Mouse (Mus musculus): ENCODE data around the gene Castor2.

DNA sequence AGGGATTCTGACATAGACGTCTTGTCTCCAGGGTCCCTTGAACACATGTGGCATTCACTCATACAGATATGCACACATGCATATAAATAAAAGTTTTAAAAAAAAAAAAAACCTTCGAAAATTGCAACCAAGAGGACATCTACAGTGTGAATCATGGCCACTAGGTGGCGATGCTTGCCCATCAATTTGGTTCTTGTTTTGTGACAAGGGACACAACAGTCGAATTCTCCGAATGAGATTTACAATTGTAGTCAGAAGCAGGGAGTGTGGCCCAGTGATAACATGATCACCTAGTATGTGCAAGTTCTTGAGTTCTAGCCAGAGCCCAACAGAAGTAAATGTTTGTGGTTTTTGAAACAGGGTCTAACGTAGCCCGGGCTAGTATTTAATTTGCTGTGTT lies 80.4 kb downstream of the Castor2 start:
- TF ChIP-seq USF1 (IDR thresholded peaks at IDR 0.05; ENCODE audit: low read depth, low read length), result no peak
- peak; percentile 72 to 95 for TF ChIP-seq CTCF (conservative IDR thresholded peaks at IDR 0.05 in 1 of 2, IDR thresholded peaks at IDR 0.05 in 1 of 2; ENCODE audit: low read depth in 2 of 2, low read length in 2 of 2)
- peak; percentile 77 for TF ChIP-seq ZC3H11A (IDR thresholded peaks at IDR 0.05; ENCODE audit: low read depth, low read length)
- TF ChIP-seq ELF1 (IDR thresholded peaks at IDR 0.05; ENCODE audit: low read depth, low read length), result no peak
- peak; percentile 85 for TF ChIP-seq SMC3 (IDR thresholded peaks at IDR 0.05; ENCODE audit: low read depth, low read length)
- no peak for TF ChIP-seq POLR2A (IDR thresholded peaks at IDR 0.05; ENCODE audit: low read depth, low read length)
- TF ChIP-seq BHLHE40 (IDR thresholded peaks at IDR 0.05; ENCODE audit: low read depth, low read length), result 0 out of 2 replicates have a peak, but pooled peaks have one; percentile 25
- TF ChIP-seq ZNF384 (IDR thresholded peaks at IDR 0.05; ENCODE audit: low read depth, low read length), result peak; percentile 97
- TF ChIP-seq TBP (conservative IDR thresholded peaks at IDR 0.05; ENCODE audit: low read depth, low read length), result no peak
- TF ChIP-seq EP300 (IDR thresholded peaks at IDR 0.05; ENCODE audit: low read length), result no peak; the same call in 1 of the 2 replicates
- no peak for TF ChIP-seq GABPA (IDR thresholded peaks at IDR 0.05; ENCODE audit: insufficient replicate concordance, low read depth, low read length)
- no peak for TF ChIP-seq POLR2AphosphoS2 (IDR thresholded peaks at IDR 0.05; ENCODE audit: low read depth, low read length)
- TF ChIP-seq MYC (IDR thresholded peaks at IDR 0.05; ENCODE audit: low read depth, low read length), result peak; percentile 67; the same call in 1 of the 2 replicates
- no peak for TF ChIP-seq ZKSCAN1 (IDR thresholded peaks at IDR 0.05; ENCODE audit: borderline replicate concordance, low read depth, low read length)
